Mouse (Mus musculus) bone marrow, adult 2 months (tissue): ENCODE measurements around the gene Nav2.

Source experiments
- CTCF ChIP-seq: fragments of 200-500 bp; IDR thresholded peaks from 2 replicates; pipeline ENCODE4 v1.5.1; 2011; ENCODE audit warnings: low read length, control low read depth; ENCODE audit not compliant: control insufficient read depth, insufficient read depth
- POLR2A ChIP-seq: fragments of 200-500 bp; IDR thresholded peaks from 2 replicates; pipeline ENCODE4 v1.6.1; 2011; ENCODE audit warnings: low read depth, mild to moderate bottlenecking, control low read depth, low read length, borderline replicate concordance; ENCODE audit not compliant: control insufficient read depth

- TF ChIP-seq CTCF (peak; percentile 45; the same call in 1 of the 2 replicates), POLR2A (no peak)
These were observed 416.1 kb downstream of the Nav2 start for GRCm38 (mm10) chr7:49324575-49324974.
